Comparison of ENCODE assay signal across 7 mouse cellular contexts in genomic region chr14:46787787-46788504, GRCm38 (mm10). TPM values are rescaled to one million over a fixed set of nuclear protein-coding genes. Genes with fewer than 3 reads are reported as not detected.
DNase-seq lines count a peak whose midpoint lies in the region; ATAC-seq lines count a peak whose summit lies in the region.

Cnih1 (minus strand) TSS chr14:46788411.

- peak; percentile 95 for DNase-seq in adrenal gland, postnatal 10 days
- peak; percentile 94 for DNase-seq in embryonic facial prominence, embryonic 10.5 days (ENCODE audit: low spot score)
- peak; percentile 87 for DNase-seq in kidney, adult 11 months
- peak; percentile 95 for DNase-seq in limb, embryonic 10.5 days (ENCODE audit: low spot score)
- peak; percentile 88 for DNase-seq in spleen, adult 12 weeks (ENCODE audit: low spot score)

- H3K4me3 ChIP-seq in embryonic facial prominence, embryonic 10.5 days: peak within 1 kb of the TSS; percentile 94
- peak within 1 kb of the TSS; percentile 86 for H3K4me3 ChIP-seq in limb, embryonic 10.5 days
- peak within 1 kb of the TSS; percentile 81 for H3K4me3 ChIP-seq in midbrain, embryonic 13.5 days (replicated peaks)

- ATAC-seq in granulocyte monocyte progenitor cell, adult 5-6 weeks (replicated peaks; ENCODE audit: poor library complexity, severe bottlenecking): peak; percentile 92
- peak; percentile 97 for ATAC-seq in midbrain, embryonic 13.5 days

- peak within 1 kb of the TSS; percentile 99 for H3K27ac ChIP-seq in embryonic facial prominence, embryonic 10.5 days (replicated peaks)
- H3K27ac ChIP-seq in limb, embryonic 10.5 days: peak within 1 kb of the TSS; percentile 98
- H3K27ac ChIP-seq in midbrain, embryonic 13.5 days: peak within 1 kb of the TSS; percentile 97

- WGBS in embryonic facial prominence, embryonic 10.5 days: under 1% methylated on average over 86 of the region's 86 CpGs
- under 1% methylated on average over 86 of the region's 86 CpGs for WGBS in limb, embryonic 10.5 days
- under 1% methylated on average over 77 of the region's 86 CpGs for WGBS in midbrain, embryonic 13.5 days

- H3K36me3 ChIP-seq in embryonic facial prominence, embryonic 10.5 days (replicated peaks): peaks cover 25% of the 10 kb centered on the region
- peaks cover 25% of the 10 kb centered on the region for H3K36me3 ChIP-seq in limb, embryonic 10.5 days
- H3K36me3 ChIP-seq in midbrain, embryonic 13.5 days: peaks cover 3% of the 10 kb centered on the region

- H3K9ac ChIP-seq in midbrain, embryonic 13.5 days (replicated peaks): peak within 1 kb of the TSS; percentile 96

- H3K9me3 ChIP-seq in embryonic facial prominence, embryonic 10.5 days: no peaks in the 10 kb centered on the region
- no peaks in the 10 kb centered on the region for H3K9me3 ChIP-seq in limb, embryonic 10.5 days (replicated peaks)
- no peaks in the 10 kb centered on the region for H3K9me3 ChIP-seq in midbrain, embryonic 13.5 days

- peak within 1 kb of the TSS; percentile 84 for H3K4me2 ChIP-seq in midbrain, embryonic 13.5 days (replicated peaks)

- peaks cover 26% of the 10 kb centered on the region for H3K4me1 ChIP-seq in embryonic facial prominence, embryonic 10.5 days
- peaks cover 24% of the 10 kb centered on the region for H3K4me1 ChIP-seq in limb, embryonic 10.5 days
- peaks cover 21% of the 10 kb centered on the region for H3K4me1 ChIP-seq in midbrain, embryonic 13.5 days (replicated peaks)

- H3K27me3 ChIP-seq in embryonic facial prominence, embryonic 10.5 days (replicated peaks; ENCODE audit: low read depth, poor library complexity, severe bottlenecking): no peaks in the 10 kb centered on the region
- no peaks in the 10 kb centered on the region for H3K27me3 ChIP-seq in limb, embryonic 10.5 days (ENCODE audit: low read depth, poor library complexity, severe bottlenecking)
- H3K27me3 ChIP-seq in midbrain, embryonic 13.5 days: no peaks in the 10 kb centered on the region

RNA-seq across cellular contexts. Expression of gene Cnih1, which starts in this region (rescaled TPM):
- total RNA-seq in adrenal gland, postnatal 10 days (2021): 10 to 100 TPM; 84.8 to 86.0 TPM
- polyA plus RNA-seq in embryonic facial prominence, embryonic 10.5 days (2016; fragmentation: Nextera tagmentation; extraction: Ambion mirVana): 191 and 195 TPM in 2 replicates
- 109 and 141 TPM in 2 replicates for total RNA-seq in granulocyte monocyte progenitor cell, adult 5-6 weeks (2014; fragmentation: Nextera tagmentation)
- total RNA-seq in granulocyte monocyte progenitor cell, adult 5-6 weeks (2017): 69.1 and 74.7 TPM in 2 replicates
- polyA plus RNA-seq in limb, embryonic 10.5 days (2016; fragmentation: Nextera tagmentation; extraction: Ambion mirVana): 201 and 210 TPM in 2 replicates
- 180 and 187 TPM in 2 replicates for polyA plus RNA-seq in midbrain, embryonic 13.5 days (2015; fragmentation: Nextera tagmentation; extraction: Ambion mirVana)

Comparison
In these comparisons a context has a peak if more than half of its experiments do, and no peak if none do; other contexts are left out.
1. Peak in every context shown above with its lines: DNase-seq, ATAC-seq, H3K4me3 ChIP-seq and H3K27ac ChIP-seq.